Mouse (Mus musculus) hindlimb bud, embryonic 11.5 days (tissue): ENCODE data around the gene Cetn4.

ENCODE experiments used
- DNase-seq: peaks from one replicate; pipeline ENCODE4 v3.0.0-alpha.2; 2012; ENCODE audit warnings: low read depth, low spot score; ENCODE audit errors: extremely low spot score

The Cetn4 gene

DNA sequence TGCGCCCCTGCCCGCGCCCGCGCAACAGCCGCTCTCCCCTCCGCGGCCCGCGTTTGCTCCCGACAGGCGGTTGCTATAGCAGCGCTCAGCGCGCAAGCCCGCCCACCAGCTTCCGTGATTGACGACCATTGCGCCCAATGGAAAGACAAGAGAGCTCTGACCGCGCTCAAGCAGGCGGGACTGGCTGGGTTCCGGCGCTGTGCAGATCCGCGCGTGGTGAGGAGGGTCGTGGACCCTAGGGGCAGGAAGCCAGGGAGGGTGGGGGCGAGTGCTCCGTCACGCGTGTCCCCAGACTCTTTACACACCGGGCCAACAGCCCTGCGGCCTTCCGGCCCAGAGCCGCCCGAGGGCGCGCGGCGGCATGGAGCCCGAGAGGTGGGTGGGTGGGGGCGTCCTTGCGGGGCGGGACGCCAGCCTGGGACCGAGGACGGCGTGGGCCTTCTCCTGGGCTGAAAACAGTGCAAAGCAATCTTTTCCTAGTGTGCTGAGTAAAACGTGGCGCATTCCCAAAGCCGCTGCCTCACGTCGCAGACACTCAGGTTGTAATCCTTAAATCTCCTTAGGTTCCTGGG lies at the start of gene Cetn4, which contains the start of gene Bbs12:
Gene Cetn4, minus strand, starts transcription at position 339 of the 572 bp plus-strand sequence.
Gene Bbs12, plus strand, starts transcription at position 185 of the 572 bp plus-strand sequence.
- DNase-seq = peak; percentile 88

DNA sequence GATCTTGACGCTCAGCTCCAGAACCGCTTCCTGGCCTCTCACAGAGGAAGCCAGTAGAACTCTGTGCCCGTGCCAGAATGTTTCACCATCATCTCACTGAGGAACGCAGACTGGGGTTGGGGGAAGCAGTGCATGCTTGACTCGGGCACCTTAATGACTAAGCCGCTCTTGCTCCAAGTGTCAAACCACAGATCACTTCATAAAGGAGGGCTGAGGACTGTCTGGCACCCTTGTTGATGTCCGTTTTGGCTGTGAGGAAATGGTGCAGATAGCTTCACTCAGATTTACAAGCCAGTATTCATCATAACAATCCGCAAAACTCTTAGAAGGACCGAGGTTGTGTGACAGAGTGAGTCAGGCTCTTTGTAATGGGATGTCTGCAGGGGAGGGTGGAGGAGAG lies 48.2 kb upstream of the Cetn4 start:
- DNase-seq = no peak

DNA sequence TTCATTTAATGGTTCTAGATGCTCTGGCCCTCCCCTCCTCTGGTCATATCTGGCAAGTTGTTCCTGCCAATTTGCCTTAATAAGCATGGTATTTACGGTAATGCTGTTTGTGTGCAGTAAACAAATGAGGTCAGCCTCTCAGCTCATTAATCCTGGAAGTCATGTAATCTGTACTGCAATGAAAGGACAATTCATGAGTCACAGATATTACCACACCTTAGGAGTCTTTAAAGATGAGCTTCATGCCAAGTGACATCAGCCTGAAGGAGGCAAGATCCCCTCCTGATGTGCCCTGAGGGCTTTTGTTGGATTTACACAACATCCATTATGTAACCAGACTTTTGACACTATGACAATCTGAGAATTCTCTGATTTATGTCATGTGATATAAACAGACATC lies 42.2 kb upstream of the Cetn4 start:
- no peak for DNase-seq

DNA sequence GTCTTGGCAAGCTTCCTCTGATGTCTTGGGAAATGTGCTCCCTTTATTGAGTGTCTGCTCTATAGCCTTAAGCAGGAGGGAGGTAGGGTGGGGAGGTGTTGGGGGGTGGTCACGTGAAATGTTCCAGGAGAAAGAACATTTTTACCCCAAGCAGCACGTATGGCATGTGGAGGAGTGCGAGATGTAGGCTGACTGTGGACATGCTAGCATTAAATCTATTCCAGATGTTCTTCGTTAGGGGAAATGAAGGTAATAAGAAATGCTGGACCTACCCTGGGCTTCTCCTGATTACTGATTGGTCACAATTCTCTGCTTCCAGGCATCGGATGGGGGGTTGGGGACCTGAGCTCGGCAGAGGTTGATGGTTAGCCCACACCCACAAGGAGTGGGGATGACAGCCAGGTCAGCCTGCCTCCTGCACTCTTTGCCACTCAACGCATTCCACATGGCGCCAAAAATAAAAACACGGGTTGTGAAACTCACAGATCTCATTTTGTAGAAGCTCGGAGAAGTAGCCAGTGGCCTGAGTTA lies 41.5 kb upstream of the Cetn4 start:
- DNase-seq = no peak

DNA sequence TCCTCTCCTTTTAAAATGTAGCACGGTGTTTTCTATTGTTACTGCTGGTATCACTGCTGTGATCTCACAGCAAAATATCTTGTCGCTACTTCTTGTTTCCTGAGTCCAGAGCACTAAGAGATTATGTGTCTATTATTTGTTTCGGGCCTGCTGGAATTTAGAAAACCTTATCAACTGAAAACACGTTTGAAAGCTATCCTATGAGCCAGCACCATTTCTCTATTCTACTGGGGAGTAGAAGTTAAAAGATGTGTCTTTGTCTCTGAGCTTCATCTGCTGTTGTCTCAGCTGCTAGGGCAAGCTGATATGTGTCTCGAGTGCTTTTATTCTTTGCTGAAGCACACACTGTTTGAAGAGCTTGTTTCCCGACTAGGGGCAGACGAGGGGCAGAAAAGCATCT lies 37.9 kb upstream of the Cetn4 start:
- DNase-seq = no peak

DNA sequence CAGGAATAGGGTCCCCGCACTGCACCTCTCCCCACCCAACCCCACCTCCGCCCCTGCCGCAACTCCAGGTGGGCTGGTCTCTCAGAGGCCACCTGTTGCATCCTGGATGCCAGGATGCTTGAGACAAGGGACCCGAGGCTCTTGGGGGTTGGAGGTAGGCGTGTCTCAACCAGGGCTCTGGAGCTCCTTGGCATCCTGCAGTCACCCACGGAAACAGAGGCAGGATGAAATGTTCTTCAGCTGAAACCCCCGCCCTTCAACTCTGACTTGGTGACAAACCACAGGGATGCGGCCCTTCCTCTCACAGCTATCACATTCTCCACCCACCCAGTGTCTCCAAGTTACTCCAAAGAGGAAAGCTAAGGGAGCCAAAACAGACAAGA lies 36.6 kb upstream of the Cetn4 start:
- no peak for DNase-seq

DNA sequence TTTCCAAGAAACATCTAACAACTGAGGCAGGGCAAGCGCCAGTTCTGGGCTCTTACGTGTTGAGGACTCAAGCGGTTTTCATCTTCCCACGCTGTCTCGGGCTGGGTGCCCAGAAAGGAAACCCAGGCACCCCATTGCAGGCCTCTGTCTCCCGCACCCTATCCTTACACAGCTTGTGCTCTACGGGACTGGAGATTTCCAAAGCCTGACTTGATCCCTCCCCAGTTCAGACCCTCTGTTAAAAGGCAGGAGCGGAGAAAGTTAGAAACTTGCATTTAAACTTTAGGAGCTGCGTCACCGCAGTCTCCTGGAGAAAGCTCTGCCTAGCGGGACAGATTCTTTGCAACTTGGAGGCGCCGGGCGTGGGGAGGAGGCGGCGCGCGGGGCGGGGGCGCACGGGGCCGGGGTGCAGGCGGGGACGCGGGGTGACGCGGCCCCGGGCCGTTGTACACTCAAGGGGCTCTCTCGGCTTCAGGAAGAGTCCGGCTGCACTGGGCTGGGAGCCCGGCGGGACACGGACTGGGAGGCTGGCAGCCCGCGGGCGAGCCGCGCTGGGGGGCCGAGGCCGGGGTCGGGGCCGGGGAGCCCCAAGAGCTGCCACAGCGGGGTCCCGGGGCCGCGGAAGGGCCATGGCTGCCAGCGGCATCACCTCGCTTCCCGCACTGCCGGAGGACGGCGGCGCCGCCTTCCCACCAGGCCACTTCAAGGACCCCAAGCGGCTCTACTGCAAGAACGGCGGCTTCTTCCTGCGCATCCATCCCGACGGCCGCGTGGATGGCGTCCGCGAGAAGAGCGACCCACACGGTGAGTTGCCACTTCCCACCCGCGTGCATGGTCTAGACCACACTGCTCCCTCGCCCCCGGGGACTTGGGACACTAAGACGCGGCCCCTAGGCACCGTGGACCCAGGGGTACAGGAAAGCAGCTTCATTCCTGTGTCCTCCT lies 36.0 kb upstream of the Cetn4 start, which contains the start of gene Fgf2:
Gene Fgf2, plus strand, starts transcription at position 126 of the 945 bp plus-strand sequence.
- DNase-seq = no peak

DNA sequence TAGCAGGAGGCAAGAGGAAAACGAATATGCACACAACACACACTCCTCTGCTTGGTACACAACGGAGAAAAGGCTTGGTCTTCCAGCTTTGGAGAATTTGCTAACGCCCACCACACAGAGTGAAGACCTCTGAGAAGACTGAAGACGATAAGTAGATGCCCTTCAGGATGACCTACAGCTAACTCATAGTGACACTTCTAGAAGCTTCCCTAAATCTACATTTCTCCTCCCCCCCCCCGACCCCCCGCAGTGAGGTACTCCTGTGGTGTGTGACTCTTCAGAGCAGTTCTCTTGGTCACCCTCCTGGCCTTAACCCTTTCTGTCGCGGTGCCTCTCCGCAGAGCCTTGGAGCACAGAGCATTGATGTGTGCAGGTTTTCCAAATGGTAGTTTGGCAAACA lies 35.2 kb upstream of the Cetn4 start:
- DNase-seq = no peak

DNA sequence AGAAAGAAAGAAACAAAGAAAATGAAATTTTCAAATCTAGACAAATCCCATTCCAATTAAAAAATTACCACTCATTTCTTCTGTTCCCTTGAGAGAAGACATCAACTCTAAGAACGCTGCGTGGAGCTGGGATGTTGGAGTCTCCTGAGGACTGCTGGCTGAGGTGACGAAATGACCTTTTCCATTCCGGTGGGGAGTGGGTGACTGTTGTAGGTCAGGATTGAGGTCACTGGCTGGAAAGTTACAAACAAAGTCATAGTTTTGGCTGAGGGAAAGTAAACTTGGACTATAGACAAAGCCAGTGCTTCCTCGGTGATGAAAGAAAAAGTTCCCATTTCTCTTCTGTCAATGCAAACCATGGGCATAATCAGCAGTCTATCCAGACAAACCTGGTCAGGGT lies 30.3 kb upstream of the Cetn4 start:
- no peak for DNase-seq

DNA sequence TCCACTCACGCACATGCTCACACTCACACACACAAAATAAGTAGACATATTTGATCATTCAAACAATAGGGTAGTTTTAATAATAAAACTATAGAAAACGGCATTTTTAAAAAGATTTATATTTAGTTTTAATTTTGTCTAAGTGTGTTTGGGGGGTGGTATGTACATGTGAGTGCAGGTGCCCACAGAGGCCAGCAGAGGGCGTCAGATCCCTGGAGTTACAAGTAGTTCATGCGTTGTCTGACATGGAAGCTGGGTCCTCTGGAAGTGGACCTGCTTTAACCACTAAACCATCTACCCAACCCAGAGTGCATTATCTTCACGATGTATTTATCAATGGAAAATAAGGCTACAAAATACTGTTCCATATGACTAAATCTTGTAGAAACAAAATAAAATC lies 28.6 kb upstream of the Cetn4 start:
- DNase-seq = no peak

DNA sequence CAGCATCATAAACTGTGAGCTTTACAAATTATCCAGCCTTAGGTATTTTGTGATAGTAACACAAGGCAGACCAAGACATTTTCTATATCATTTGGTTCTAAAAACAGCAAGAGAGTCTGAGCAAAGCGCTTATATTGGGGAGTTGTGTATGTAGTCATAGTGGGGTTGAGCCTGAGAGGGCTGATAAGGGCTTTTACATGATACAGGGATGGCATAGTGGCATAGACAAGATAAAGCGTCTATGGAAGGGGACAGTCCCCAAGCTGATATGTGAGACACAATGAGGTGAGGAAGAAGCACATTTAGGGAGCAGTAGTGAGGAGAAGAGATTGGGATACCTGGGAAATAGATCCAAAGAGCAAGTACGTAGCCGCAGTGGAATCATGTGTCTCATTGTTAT lies 21.5 kb upstream of the Cetn4 start:
- no peak for DNase-seq

DNA sequence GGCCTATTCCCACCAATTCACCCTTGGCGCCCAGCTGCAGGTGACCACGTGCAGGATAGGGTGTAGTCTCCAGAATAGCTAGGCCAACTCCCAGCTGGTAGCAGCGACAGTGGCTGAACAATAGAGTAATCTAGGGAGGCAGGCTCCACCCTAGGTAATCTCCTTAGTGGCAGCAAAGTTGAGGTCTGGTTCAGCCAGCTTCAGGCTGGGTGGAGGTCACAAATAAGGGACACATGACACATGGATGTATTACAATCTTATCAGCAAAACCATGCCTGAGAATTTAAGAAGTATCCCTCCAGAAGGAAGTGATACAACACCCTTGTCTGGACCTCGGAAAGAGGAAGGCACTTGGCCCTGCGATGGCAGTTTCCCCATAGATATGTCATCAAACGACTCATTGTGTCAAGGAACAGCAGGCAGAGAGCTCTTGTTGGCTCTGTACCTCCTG lies 19.5 kb upstream of the Cetn4 start:
- DNase-seq = no peak

DNA sequence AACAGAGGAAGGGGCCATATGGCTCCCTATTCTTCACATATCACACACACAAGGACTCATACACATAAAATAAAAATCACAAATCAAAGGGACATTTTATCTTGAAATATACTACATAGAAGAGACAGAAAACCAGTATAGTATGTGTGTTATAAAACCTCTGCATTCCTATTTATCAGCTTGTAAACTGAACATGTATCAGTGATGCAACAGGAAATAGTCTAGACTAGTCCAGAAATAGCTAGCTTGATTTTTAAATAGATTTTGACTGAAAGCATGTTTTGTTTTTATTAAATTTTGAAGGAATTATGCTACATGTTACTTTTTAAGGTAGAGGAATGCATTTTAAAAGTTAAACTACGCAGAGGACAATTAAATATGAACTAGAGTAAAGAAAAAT lies 17.5 kb upstream of the Cetn4 start:
- no peak for DNase-seq

DNA sequence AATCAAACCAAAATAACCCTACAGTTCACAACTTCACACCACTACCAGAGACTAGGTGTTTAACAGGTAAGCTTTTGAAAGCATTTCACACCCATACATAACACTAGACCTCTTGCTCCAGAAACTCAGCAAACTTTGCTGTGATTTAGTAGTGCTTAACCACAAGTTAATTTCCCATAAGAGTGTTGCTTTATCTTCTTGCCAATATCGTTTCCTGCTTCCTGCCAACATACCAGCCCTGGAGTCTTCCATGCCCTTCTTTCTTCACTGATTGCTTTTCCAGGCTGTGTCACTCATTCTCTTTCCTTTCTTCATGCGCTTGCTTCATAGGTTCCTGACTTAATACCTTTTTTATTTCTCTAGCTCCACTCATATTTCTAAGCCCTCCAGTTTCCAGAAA lies 16.0 kb upstream of the Cetn4 start:
- no peak for DNase-seq

DNA sequence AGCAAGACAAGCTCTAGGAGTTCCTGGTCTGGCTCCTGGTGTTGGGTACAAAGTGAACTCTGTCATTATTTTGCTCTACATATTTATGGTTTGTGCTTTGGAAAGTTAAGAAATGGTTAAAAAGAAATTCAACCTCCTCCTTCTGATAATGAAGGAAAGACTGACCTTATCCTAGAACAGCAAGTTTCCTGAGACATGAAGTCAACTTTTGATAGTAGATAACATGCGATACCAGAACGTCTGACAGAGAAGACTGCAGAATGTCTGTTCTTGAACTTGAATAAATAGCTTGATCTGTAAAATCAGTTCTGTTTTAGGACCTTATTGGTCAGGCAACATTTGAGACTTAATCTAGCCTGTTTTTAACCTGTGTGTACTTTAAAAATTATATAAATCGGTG lies 14.1 kb upstream of the Cetn4 start:
- no peak for DNase-seq

DNA sequence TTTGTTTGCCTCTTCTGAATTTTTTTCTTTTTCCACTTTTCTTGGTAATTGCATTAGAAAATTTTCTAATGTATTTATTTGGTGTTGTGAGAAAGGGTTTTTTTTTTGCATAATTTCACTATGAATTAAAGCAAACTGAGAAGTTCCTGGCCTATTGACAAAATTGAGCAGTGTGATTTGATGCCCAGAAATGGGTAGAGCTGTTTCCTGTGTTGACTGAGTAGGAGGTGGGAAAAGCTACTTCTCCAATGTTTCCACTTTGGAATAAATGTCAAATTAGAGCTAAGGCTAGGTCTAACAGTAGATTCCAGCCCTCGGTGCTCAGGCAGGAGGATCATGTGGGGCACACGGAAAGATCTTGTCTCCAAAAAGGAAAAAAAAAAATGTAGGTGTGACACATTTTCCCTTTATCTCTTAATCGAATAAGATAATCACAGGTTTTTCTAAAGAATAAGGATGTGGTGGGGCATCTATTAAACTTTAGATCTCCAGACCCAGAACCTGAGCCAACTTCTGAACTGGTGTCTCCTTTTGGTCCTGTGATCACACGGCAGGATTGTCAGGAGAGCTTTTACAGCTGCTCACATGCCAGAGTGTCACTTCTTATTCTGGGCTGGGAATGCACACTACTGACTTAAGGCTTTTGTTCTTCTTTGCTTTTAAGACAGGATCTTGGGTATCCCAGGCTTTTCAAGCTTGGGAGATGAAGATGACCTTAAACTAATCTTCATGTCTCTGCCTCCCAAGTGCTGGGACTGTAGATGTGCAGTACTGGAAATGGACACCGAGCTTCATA lies 13.0 kb upstream of the Cetn4 start:
- no peak for DNase-seq

DNA sequence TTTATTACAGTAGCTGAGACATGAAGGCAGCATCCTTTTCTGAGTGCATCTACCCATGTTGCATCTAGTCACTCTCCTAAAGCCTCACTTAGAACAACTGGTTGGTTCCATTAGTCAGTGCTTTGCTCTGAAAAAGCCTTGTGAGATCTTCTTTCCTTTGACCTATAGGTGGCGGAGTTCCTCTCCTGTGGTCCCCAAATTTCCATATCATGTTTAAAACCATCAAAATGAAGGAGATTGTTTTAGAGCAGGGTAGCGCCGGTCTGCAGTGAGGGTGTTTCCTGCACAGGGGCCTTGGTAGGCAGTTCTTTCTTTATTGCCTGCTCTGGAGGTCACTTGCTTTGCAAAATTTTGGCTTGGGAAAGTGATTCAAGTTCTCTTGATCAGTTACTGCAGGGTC lies 11.8 kb upstream of the Cetn4 start:
- no peak for DNase-seq

DNA sequence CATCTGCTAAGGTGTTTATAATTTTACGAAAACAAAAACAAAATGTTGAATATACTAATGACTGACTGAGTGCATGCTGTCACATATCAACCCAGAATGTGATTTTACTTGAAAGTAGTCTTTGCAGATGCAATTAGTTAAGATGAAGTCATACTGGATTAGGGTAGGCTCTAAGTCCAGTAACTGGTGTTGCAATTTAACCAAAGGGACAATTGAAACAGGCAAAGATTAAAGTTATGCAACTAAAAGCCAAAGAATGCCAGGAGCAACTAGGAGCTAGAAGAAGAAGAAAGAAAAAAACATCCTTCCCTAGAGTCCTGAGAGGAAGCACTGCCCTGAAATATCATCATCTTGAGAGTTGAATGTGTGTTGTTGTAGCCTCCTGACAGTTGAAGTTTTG lies 3.7 kb upstream of the Cetn4 start:
- DNase-seq = no peak

DNA sequence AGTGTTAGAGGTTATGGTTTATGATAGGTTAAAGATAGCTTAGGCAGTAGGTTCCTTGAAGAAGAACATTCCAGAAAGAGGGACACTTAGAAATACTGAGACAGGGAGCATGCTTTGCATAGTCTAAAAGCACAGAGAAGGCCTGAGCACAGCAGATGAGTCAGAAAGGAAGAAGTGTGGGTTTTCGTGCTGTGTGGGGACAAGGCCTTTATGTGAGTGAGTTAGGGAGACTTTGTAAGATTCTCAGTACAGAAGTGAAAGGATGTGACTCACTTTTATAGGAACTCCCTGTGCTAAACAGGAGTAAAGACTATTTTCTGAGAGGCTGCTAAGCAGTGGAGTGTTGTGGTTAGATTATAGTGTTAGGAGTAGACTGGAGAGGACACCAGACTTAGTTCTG lies 863 bp upstream of the Cetn4 start:
- DNase-seq = no peak

DNA sequence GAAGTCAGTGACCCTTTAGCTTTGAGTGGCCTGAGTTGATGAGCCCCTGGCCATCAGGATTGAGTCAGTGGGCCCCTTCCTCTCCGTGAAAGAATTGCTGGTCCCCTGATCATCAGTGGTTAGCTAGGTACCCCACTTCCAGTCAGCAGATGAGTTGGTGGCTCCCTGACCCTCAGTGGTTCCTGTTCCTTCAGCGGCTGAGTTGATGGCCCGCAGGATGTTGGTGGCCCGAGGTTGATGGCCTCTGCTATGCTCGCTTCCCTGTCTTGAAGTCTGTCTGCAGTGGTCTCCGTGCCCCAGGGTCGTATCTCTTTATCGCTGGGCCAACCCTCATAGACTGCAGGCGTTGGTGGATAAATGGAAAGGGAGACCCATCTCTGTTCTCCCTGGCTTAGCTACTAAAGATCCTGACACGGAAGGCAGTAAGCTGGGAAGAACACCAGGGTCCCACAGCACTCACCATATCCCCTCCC lies 575 bp downstream of the Cetn4 start:
- no peak for DNase-seq
